Mouse (Mus musculus): ENCODE results near the gene Olfr598. TPM values are rescaled to one million over a fixed set of nuclear protein-coding genes. Genes with fewer than 3 reads are reported as not detected.
"Not testable (repeated sequence)": the region's sequence is repeated elsewhere in the genome, so short reads cannot be mapped to it uniquely, and the experiment has no call there.

Gene Olfr598
- not detected in 2 replicates for polyA plus RNA-seq (2015; fragmentation: Nextera tagmentation; extraction: Ambion mirVana)

GRCm38 (mm10) chr7:103323268-103323667 is at the start of gene Olfr598:
TSS of gene Olfr598 (plus strand) at chr7:103323568.
- Histone ChIP-seq H3K9ac (no peak within 1 kb of the TSS), H3K4me3 (no peak within 1 kb of the TSS), H3K9me3 (no peaks in the 10 kb centered on the region), H3K27ac (no peak within 1 kb of the TSS), H3K4me2 (no peak within 1 kb of the TSS), H3K4me1 (no peaks in the 10 kb centered on the region), H3K36me3 (no peaks in the 10 kb centered on the region), H3K27me3 (no peaks in the 10 kb centered on the region)
- no peak for ATAC-seq (ENCODE audit: insufficient number of reproducible peaks, low FRiP score, low TSS enrichment, low read depth)

GRCm38 (mm10) chr7:103305348-103305747 is 18.0 kb upstream of the Olfr598 start, which contains the start of gene Olfr596:
TSS of gene Olfr596 (plus strand) at chr7:103305648.
- H3K9me3 ChIP-seq; H3K4me2 ChIP-seq; H3K27me3 ChIP-seq; H3K9ac ChIP-seq; H3K27ac ChIP-seq; H3K4me3 ChIP-seq; ATAC-seq (ENCODE audit: insufficient number of reproducible peaks, low FRiP score, low TSS enrichment, low read depth); H3K36me3 ChIP-seq; H3K4me1 ChIP-seq: not testable (repeated sequence)
- WGBS, result 88% methylated on average over 2 of the region's 2 CpGs

- not testable (repeated sequence) for H3K4me2 ChIP-seq; H3K4me3 ChIP-seq; H3K9ac ChIP-seq; H3K9me3 ChIP-seq; H3K27me3 ChIP-seq; H3K27ac ChIP-seq; ATAC-seq (ENCODE audit: insufficient number of reproducible peaks, low FRiP score, low TSS enrichment, low read depth); H3K4me1 ChIP-seq; H3K36me3 ChIP-seq
- 84% methylated on average over 2 of the region's 2 CpGs for WGBS
These were observed 7.4 kb upstream of the Olfr598 start, which contains the start of gene Olfr597 for GRCm38 (mm10) chr7:103316015-103316414. TSS of gene Olfr597 (plus strand) at chr7:103316315.

GRCm38 (mm10) chr7:103335617-103336016 is 12.2 kb downstream of the Olfr598 start, which contains the start of gene Olfr599:
TSS of gene Olfr599 (plus strand) at chr7:103335917.
- Histone ChIP-seq H3K9ac (no peak within 1 kb of the TSS), H3K9me3 (no peaks in the 10 kb centered on the region), H3K4me3 (no peak within 1 kb of the TSS), H3K27me3 (no peaks in the 10 kb centered on the region), H3K4me1 (no peaks in the 10 kb centered on the region), H3K4me2 (no peak within 1 kb of the TSS), H3K27ac (no peak within 1 kb of the TSS), H3K36me3 (no peaks in the 10 kb centered on the region)
- no peak for ATAC-seq (ENCODE audit: insufficient number of reproducible peaks, low FRiP score, low TSS enrichment, low read depth)
- WGBS, result 82% methylated on average over 1 of the region's 1 CpGs

- Histone ChIP-seq H3K27ac (no peak within 1 kb of the TSS), H3K4me3 (no peak within 1 kb of the TSS), H3K9me3 (no peaks in the 10 kb centered on the region), H3K27me3 (no peaks in the 10 kb centered on the region), H3K4me2 (no peak within 1 kb of the TSS), H3K4me1 (no peaks in the 10 kb centered on the region), H3K36me3 (no peaks in the 10 kb centered on the region), H3K9ac (no peak within 1 kb of the TSS)
- no peak for ATAC-seq (ENCODE audit: insufficient number of reproducible peaks, low FRiP score, low TSS enrichment, low read depth)
These were observed 26.2 kb downstream of the Olfr598 start, which contains the start of gene Olfr600 for GRCm38 (mm10) chr7:103349569-103349968. TSS of gene Olfr600 (minus strand) at chr7:103349669.

GRCm38 (mm10) chr7:103362555-103362954 is 39.2 kb downstream of the Olfr598 start, which contains the start of gene Olfr601:
TSS of gene Olfr601 (minus strand) at chr7:103362655.
- Histone ChIP-seq H3K4me2 (no peak within 1 kb of the TSS), H3K4me3 (no peak within 1 kb of the TSS), H3K27ac (no peak within 1 kb of the TSS), H3K9me3 (no peaks in the 10 kb centered on the region), H3K27me3 (no peaks in the 10 kb centered on the region), H3K9ac (no peak within 1 kb of the TSS), H3K4me1 (no peaks in the 10 kb centered on the region), H3K36me3 (no peaks in the 10 kb centered on the region)
- WGBS, result 94% methylated on average over 1 of the region's 1 CpGs
- ATAC-seq (ENCODE audit: insufficient number of reproducible peaks, low FRiP score, low TSS enrichment, low read depth), result no peak

Other genes starting within 250 kb of the Olfr598 start
- not detected in 2 replicates for gene Olfr584, start 241.7 kb upstream of the Olfr598 start, polyA plus RNA-seq (2015; fragmentation: Nextera tagmentation; extraction: Ambion mirVana)
- not detected in 2 replicates for gene Olfr585, start 225.8 kb upstream of the Olfr598 start, polyA plus RNA-seq (2015; fragmentation: Nextera tagmentation; extraction: Ambion mirVana)
- gene Olfr586, start 197.9 kb upstream of the Olfr598 start, polyA plus RNA-seq (2015; fragmentation: Nextera tagmentation; extraction: Ambion mirVana), result not detected in 2 replicates
- not detected in 2 replicates for gene Olfr588-ps1, start 182.7 kb upstream of the Olfr598 start, polyA plus RNA-seq (2015; fragmentation: Nextera tagmentation; extraction: Ambion mirVana)
- gene Olfr589, start 167.2 kb upstream of the Olfr598 start, polyA plus RNA-seq (2015; fragmentation: Nextera tagmentation; extraction: Ambion mirVana), result not detected in 2 replicates
- not detected in 2 replicates for gene Olfr591, start 145.2 kb upstream of the Olfr598 start, polyA plus RNA-seq (2015; fragmentation: Nextera tagmentation; extraction: Ambion mirVana)
- not detected in 2 replicates for gene Olfr592, start 138.8 kb upstream of the Olfr598 start, polyA plus RNA-seq (2015; fragmentation: Nextera tagmentation; extraction: Ambion mirVana)
- gene Olfr593, start 111.7 kb upstream of the Olfr598 start, polyA plus RNA-seq (2015; fragmentation: Nextera tagmentation; extraction: Ambion mirVana), result not detected in 2 replicates
- gene Olfr594, start 106.6 kb upstream of the Olfr598 start, polyA plus RNA-seq (2015; fragmentation: Nextera tagmentation; extraction: Ambion mirVana), result not detected in 2 replicates
- gene Usp17ld, start 71.1 kb upstream of the Olfr598 start, polyA plus RNA-seq (2015; fragmentation: Nextera tagmentation; extraction: Ambion mirVana), result not detected in 2 replicates
- gene Olfr596, start 17.9 kb upstream of the Olfr598 start, polyA plus RNA-seq (2015; fragmentation: Nextera tagmentation; extraction: Ambion mirVana), result not detected in 2 replicates
- not detected in 2 replicates for gene Olfr597, start 7.3 kb upstream of the Olfr598 start, polyA plus RNA-seq (2015; fragmentation: Nextera tagmentation; extraction: Ambion mirVana)
- gene Olfr599, start 12.3 kb downstream of the Olfr598 start, polyA plus RNA-seq (2015; fragmentation: Nextera tagmentation; extraction: Ambion mirVana), result not detected in 2 replicates
- not detected in 2 replicates for gene Olfr600, start 26.1 kb downstream of the Olfr598 start, polyA plus RNA-seq (2015; fragmentation: Nextera tagmentation; extraction: Ambion mirVana)
- not detected in 2 replicates for gene Olfr601, start 39.1 kb downstream of the Olfr598 start, polyA plus RNA-seq (2015; fragmentation: Nextera tagmentation; extraction: Ambion mirVana)
- not detected in 2 replicates for gene Olfr603, start 62.6 kb downstream of the Olfr598 start, polyA plus RNA-seq (2015; fragmentation: Nextera tagmentation; extraction: Ambion mirVana)
- not detected in 2 replicates for gene Usp17lc, start 91.5 kb downstream of the Olfr598 start, polyA plus RNA-seq (2015; fragmentation: Nextera tagmentation; extraction: Ambion mirVana)
- not detected in 2 replicates for gene Olfr605, start 121.9 kb downstream of the Olfr598 start, polyA plus RNA-seq (2015; fragmentation: Nextera tagmentation; extraction: Ambion mirVana)
- gene Olfr606, start 125.5 kb downstream of the Olfr598 start, polyA plus RNA-seq (2015; fragmentation: Nextera tagmentation; extraction: Ambion mirVana), result not detected in 2 replicates
- not detected in 2 replicates for gene Olfr607, start 140.6 kb downstream of the Olfr598 start, polyA plus RNA-seq (2015; fragmentation: Nextera tagmentation; extraction: Ambion mirVana)
- gene Olfr608, start 146.3 kb downstream of the Olfr598 start, polyA plus RNA-seq (2015; fragmentation: Nextera tagmentation; extraction: Ambion mirVana), result not detected in 2 replicates
- not detected in 2 replicates for gene Olfr609, start 174.5 kb downstream of the Olfr598 start, polyA plus RNA-seq (2015; fragmentation: Nextera tagmentation; extraction: Ambion mirVana)
- not detected in 2 replicates for gene Olfr610, start 188.6 kb downstream of the Olfr598 start, polyA plus RNA-seq (2015; fragmentation: Nextera tagmentation; extraction: Ambion mirVana)
- gene Olfr611, start 197.3 kb downstream of the Olfr598 start, polyA plus RNA-seq (2015; fragmentation: Nextera tagmentation; extraction: Ambion mirVana), result not detected in 2 replicates
- not detected in 2 replicates for gene Olfr612, start 219.1 kb downstream of the Olfr598 start, polyA plus RNA-seq (2015; fragmentation: Nextera tagmentation; extraction: Ambion mirVana)
- gene Olfr613, start 224.5 kb downstream of the Olfr598 start, polyA plus RNA-seq (2015; fragmentation: Nextera tagmentation; extraction: Ambion mirVana), result not detected in 2 replicates
- gene Olfr615, start 232.5 kb downstream of the Olfr598 start, polyA plus RNA-seq (2015; fragmentation: Nextera tagmentation; extraction: Ambion mirVana), result not detected in 2 replicates
- gene Olfr616, start 245.6 kb downstream of the Olfr598 start, polyA plus RNA-seq (2015; fragmentation: Nextera tagmentation; extraction: Ambion mirVana), result not detected in 2 replicates
- gene Olfr617, start 249.5 kb downstream of the Olfr598 start, polyA plus RNA-seq (2015; fragmentation: Nextera tagmentation; extraction: Ambion mirVana), result not detected in 2 replicates

Measured in limb, embryonic 15.5 days (tissue).